Mouse (Mus musculus): Measurements from ENCODE around the gene Wdr46. TPM values are rescaled to one million over a fixed set of nuclear protein-coding genes. Genes with fewer than 3 reads are reported as not detected.
"Not testable (repeated sequence)": the region's sequence is repeated elsewhere in the genome, so short reads cannot be mapped to it uniquely, and the experiment has no call there.

The Wdr46 gene
- total RNA-seq, 2 experiments from 2014 or later, result 76.4 to 105 TPM

DNA sequence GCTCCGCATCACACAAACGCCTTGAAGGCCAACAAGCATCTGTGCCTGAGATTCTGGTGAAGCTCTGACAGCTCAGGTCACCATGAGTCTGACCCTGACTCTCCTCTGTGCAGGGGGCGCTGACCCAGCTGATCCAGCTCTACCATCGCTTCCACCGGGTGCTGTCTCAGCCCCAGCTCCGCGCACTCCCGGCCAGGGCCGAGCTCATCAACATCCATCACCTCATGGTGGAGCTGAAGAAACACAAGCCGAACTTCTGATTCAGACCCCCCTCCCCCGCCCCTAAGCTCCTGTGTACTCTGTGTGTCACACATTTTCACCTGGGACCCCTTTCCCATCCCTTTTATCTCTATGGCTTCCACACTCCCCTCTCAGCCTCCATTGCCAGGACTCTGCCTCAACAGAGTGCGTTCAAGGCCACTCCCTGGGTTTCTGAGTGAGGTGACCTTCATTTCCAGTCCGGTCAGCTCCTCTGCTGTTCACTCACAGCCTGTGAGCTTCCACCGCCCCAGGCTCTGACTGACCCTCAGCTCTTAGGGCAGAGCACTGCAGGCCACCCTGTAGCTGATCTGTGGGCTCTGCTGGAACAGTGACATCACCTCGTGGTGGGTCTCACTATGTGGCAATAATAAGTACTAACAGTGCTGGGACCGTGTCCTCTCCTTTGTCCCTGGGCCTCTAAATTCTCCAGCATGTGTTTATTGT, 25.5 kb downstream of the Wdr46 start:
- no peak for ATAC-seq (replicated peaks; ENCODE audit: low FRiP score, low TSS enrichment, poor library complexity, severe bottlenecking)

GRCm38 (mm10) chr17:33968489-33968888, 28.0 kb downstream of the Wdr46 start:
- peak; percentile 75 for ATAC-seq (replicated peaks; ENCODE audit: low FRiP score, low TSS enrichment, poor library complexity, severe bottlenecking)

DNA sequence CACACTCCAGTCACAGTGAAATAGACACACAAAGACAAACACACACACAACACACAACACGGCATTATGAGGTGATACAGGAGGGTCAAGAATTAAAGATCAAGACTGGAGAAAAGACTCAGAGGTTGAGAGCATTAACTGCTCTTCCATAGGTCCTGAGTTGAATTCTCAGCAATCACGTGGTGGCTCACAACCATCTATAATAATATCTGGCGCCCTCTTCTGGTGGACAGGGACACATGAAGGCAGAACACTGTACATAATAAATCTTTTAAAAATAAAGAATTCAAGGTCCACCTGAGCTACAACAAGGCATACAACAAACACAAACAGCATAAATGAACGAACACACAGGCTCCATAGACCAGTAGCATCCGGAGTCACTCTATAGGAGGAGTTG, 28.5 kb downstream of the Wdr46 start:
- ATAC-seq (replicated peaks; ENCODE audit: low FRiP score, low TSS enrichment, poor library complexity, severe bottlenecking), result peak; percentile 38; the same call in 1 of the 2 replicates

- no peak for ATAC-seq (replicated peaks; ENCODE audit: low FRiP score, low TSS enrichment, poor library complexity, severe bottlenecking)
Observed at GRCm38 (mm10) chr17:33969394-33969793, 28.9 kb downstream of the Wdr46 start.

- ATAC-seq (replicated peaks; ENCODE audit: low FRiP score, low TSS enrichment, poor library complexity, severe bottlenecking), result 0 out of 2 replicates have a peak, but pooled peaks have one; percentile 53
Observed at GRCm38 (mm10) chr17:33972691-33973090, 32.2 kb downstream of the Wdr46 start.

DNA sequence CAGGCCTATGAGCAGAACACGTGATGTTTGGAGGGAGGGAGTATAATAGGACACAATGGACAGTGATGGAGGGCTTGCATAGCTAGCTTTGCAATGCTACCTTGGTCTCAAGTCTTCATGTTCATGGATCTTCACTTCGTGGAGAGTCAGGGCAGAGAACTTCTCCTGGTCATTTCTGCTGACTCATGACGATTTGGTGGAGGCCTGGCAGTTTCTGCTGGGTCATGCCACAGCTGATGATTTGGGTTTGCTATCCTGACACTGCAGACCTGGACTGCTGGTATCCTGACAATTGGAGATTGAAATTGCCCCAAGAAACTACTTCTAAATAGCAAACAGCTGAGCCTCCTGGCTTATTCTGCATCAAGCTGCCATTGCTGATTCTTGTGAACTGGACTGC, 33.1 kb downstream of the Wdr46 start:
- no peak for ATAC-seq (replicated peaks; ENCODE audit: low FRiP score, low TSS enrichment, poor library complexity, severe bottlenecking)

GRCm38 (mm10) chr17:33977861-33978557, 37.5 kb downstream of the Wdr46 start:
- ATAC-seq (replicated peaks; ENCODE audit: low FRiP score, low TSS enrichment, poor library complexity, severe bottlenecking), result no peak

- peak; percentile 82 for ATAC-seq (replicated peaks; ENCODE audit: low FRiP score, low TSS enrichment, poor library complexity, severe bottlenecking)
Observed at GRCm38 (mm10) chr17:33978631-33979031, 38.2 kb downstream of the Wdr46 start.

DNA sequence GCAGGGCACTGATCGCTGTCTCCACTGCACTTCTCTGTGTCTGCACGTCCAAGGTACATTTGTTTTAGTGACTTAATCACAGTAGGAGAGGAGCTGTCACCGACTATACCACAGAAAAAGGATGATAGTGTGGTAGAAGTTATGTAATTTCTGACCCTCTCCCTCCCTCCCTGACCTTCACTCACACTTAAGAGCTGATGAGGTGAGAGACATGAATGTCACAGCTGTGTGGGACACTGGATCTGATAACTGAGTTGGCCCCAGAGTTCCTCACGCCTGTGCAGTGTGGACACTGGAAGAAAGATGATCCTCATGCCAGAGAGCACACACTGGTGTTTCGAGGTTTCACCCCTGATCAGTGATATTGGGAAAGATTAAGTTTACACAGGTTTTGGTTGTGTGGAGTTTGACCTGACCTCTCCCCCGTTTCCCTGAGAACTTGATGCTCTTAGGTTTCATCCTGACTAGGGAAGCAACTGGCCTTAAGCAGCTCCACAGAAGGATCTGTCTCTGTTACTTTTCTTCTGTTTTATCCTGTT, 39.1 kb downstream of the Wdr46 start:
- ATAC-seq (replicated peaks; ENCODE audit: low FRiP score, low TSS enrichment, poor library complexity, severe bottlenecking), result no peak

- ATAC-seq (replicated peaks; ENCODE audit: low FRiP score, low TSS enrichment, poor library complexity, severe bottlenecking), result no peak
Observed at GRCm38 (mm10) chr17:33980181-33981035, 39.9 kb downstream of the Wdr46 start.

GRCm38 (mm10) chr17:33981192-33981909, 40.9 kb downstream of the Wdr46 start:
- peak; percentile 81 for ATAC-seq (replicated peaks; ENCODE audit: low FRiP score, low TSS enrichment, poor library complexity, severe bottlenecking)

DNA sequence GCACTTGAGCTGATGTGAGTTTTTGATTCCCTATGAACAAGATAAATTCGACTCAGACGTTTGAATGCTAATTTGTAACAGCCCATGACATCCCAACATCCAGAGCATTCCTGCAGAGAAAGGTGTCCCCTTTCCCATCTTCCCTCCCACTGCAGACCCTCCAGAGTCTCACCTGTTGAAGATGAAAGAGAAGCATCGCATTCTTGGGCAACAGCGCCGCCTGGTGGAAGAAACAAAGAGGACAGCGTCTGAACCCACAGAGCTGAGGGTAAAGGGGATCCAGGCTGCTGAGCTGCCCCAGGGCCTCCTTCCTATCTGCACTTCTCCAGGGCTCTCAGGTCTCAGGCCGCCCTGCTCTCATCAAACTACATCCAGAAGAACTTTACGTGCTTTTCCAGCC, 41.7 kb downstream of the Wdr46 start:
- not testable (repeated sequence) for ATAC-seq (replicated peaks; ENCODE audit: low FRiP score, low TSS enrichment, poor library complexity, severe bottlenecking)

DNA sequence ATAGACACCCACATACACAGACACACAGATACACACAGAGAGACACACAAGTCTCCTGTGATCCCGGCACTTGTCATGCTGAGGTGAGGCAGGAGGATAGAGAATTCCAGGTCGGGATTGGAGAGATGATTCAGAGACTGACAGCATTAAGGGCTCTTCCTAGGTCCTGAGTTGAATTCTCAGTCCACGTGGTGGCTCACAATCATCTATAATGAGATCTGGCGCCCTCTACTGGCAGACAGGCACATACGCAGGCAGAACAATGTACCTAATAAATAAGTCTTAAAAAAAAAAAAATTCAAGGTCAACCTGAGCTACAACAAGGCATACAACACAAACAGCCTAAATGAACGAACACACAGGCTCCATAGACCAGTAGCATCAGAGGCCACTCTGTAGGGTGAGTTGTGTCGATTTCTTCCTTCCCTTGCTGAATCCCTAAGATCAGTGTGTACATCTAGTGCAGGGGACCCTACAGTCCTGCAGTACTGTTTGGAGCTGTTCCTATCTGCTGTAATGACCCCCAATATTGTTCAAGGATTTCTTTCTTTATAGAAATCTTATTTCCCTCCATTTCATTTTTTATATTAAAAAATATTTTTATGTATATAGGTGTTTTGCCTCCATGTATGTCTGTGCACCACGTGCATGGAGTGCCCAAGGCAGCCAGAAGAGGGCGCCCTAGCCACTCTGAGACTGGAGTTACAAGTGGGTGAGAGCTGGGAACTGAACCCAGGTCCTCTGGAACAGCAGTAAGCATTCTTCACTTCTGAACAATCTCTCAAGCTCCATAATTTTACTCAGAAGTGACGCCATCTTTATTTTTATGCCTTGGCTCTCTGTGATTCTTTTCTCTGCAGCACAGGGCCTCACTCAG, 51.6 kb downstream of the Wdr46 start:
- peak; percentile 73 for ATAC-seq (replicated peaks; ENCODE audit: low FRiP score, low TSS enrichment, poor library complexity, severe bottlenecking)

DNA sequence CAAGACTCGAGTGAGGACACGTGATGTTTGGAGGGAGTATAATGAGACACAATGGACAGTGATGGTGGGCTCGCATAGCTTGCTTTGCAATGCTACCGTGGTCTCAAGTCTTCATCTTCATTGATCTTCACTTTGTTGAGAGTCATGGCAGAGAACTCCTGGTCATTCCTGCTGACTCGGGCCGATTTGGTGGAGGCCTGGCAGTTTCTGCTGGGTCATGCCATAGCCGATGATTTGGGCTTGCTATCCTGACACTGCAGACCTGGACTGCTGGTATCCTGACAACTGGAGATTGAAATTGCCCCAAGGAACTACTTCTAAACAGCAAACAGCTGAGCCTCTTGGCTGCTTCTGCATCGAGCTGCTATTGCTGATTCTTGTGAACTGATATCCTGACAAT, 54.5 kb downstream of the Wdr46 start:
- ATAC-seq (replicated peaks; ENCODE audit: low FRiP score, low TSS enrichment, poor library complexity, severe bottlenecking), result no peak

DNA sequence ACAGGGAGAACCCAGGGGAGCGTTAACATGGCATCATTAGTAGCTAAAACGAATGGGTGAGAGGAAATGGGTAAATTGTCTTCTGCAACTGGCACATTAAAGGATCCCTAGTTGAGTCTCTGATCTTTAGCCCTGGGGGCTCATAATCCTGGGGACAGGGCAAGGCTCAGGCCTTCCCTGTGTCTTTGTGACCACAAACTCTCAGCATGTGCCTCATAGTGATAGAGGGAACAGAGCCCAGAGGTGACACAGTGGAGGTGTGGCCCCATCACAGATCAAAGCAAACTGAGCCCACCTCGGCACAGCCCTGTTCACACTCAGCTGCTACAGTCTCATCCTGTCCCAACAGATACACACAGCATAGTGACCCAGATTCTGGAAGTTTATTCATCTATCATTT, 55.2 kb downstream of the Wdr46 start:
- ATAC-seq (replicated peaks; ENCODE audit: low FRiP score, low TSS enrichment, poor library complexity, severe bottlenecking), result no peak

- not testable (repeated sequence) for ATAC-seq (replicated peaks; ENCODE audit: low FRiP score, low TSS enrichment, poor library complexity, severe bottlenecking)
Observed at GRCm38 (mm10) chr17:33997025-33997424, 56.6 kb downstream of the Wdr46 start.

DNA sequence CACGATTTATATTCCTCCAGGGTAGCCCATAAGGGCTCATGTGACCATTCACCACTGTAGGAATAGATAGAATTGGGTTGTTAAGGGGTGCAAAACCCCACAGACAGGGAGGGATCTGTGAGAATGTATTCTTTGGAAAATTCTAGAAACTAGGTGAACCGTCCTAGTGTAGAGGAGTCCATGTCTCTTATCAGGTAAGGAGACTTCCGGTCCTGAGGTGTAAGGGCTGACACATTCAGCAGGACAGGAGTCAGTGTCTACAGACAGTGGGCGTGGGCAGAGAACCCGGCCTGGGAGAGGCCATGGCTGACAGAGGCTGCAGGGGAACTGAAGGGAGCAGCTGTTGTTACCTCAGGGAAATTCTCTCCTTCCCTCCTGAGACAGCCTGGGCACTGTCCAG, 58.2 kb downstream of the Wdr46 start:
- ATAC-seq (replicated peaks; ENCODE audit: low FRiP score, low TSS enrichment, poor library complexity, severe bottlenecking), result not testable (repeated sequence)

All from megakaryocyte-erythroid progenitor cell, adult 5-6 weeks (primary cell).